Mouse (Mus musculus) adrenal gland, postnatal 10 days (tissue): ENCODE results near the gene Fbxo40. TPM values are rescaled to one million over a fixed set of nuclear protein-coding genes. Genes with fewer than 3 reads are reported as not detected.

Experiments
- DNase-seq: peaks from one replicate; pipeline ENCODE4 v3.0.0; 2021; ENCODE audit warnings: mixed read lengths
- long read RNA-seq, 2 experiments: library from polyadenylated mRNA; stranded (forward); transcript quantifications; one replicate each; pipeline ENCODE4 v2.0.0; 2021
- total RNA-seq, 2 experiments: library from RNA; stranded (reverse); gene quantifications; 2 replicates each; pipeline ENCODE4 v1.2.3; 2021

Gene Fbxo40
- total RNA-seq: 1 to 10 TPM; 1.8 to 4.4 TPM
- long read RNA-seq, experiment 1: 0 reads
- long read RNA-seq, experiment 2, full-length matches to known transcripts: 2 of 2 reads
- long read RNA-seq, experiment 2, partial matches to known transcripts: 0 of 2 reads
- long read RNA-seq, experiment 2, other reads (novel, unspliced or antisense): 0 of 2 reads

DNA sequence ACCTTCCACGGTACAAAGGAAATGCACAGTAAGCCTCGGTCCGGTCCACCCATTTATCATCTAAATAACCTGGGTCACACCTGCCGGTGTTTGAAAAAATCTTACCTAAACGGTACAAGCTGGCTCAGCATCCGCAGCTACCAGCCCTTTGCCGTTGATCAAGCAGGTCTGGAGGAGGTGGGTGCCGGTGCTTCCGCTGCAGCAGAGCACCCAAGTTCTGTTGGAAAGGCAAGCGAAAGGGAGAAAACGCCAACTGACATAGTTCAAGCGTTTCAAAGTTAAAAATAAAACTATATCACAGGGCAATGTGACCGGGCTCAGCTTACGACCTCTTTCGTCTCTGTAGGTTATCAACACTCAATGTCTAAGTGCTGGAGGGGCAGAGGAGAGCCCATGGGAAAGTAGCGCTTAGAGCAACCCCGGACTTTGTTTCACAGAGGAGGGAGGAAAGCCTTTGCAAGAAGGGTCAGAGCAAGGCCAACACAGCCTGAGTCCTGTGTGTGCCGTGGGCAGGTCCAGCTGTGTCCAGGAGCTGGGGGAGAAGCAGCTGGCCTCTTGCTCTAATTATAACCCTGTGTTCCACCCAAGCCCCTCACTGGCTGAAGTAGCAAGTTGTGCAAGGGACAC, at the start of gene Fbxo40:
Fbxo40 (minus strand) TSS at position 469 of the 627 bp plus-strand sequence.
- no peak for DNase-seq

- no peak for DNase-seq
Measured at GRCm38 (mm10) chr16:37034751-37035150, 44.5 kb upstream of the Fbxo40 start.

- DNase-seq: no peak
Measured at GRCm38 (mm10) chr16:37031996-37032395, 41.7 kb upstream of the Fbxo40 start.

- no peak for DNase-seq
Measured at GRCm38 (mm10) chr16:37027581-37027980, 37.3 kb upstream of the Fbxo40 start.

DNA sequence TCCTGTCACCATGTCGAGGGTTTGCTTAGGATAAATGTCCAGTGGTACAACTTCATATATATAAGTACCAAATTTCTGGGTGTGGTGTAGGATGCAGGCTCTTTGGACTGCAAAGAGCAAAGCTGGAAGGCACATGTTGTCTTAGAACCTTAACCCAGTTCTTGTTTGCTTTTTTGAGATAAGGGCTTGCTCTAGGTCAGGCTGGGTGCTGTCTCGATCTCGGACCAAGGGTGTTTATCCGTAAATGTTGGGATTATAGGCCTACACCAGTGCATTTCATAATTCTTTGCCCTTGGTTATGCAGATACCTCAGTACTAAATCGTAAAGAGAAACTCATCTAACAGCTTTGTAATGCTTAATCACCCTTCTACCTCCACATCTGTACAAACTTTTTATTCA, 22.1 kb upstream of the Fbxo40 start:
- no peak for DNase-seq

GRCm38 (mm10) chr16:37011922-37012289, 21.6 kb upstream of the Fbxo40 start:
- DNase-seq: no peak

- DNase-seq: peak; percentile 97
Measured at GRCm38 (mm10) chr16:37011061-37011921, 21.0 kb upstream of the Fbxo40 start, which contains the start of gene Polq. Gene Polq, plus strand, starts transcription at chr16:37011786.

DNA sequence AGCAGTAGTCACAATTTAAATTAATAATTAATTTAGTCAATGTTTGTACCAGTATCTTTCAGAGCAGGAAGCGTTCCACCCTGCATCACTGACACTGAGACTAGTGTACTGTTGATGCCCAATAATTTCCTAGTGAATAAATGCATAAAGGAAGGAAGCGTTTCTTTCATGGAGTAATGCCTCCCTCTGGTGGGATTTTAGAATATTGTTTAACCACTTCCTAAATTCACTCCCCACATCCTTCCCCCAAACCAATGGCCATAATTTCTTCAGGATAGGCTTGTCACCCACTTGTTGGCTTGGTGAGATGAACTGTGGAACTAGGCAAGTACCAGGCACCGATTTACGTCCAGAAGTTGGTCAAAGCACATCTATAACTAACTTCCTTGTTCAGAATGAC, 20.1 kb upstream of the Fbxo40 start:
- DNase-seq: peak; percentile 15

- no peak for DNase-seq
Measured at GRCm38 (mm10) chr16:37009262-37009661, 19.0 kb upstream of the Fbxo40 start.

DNA sequence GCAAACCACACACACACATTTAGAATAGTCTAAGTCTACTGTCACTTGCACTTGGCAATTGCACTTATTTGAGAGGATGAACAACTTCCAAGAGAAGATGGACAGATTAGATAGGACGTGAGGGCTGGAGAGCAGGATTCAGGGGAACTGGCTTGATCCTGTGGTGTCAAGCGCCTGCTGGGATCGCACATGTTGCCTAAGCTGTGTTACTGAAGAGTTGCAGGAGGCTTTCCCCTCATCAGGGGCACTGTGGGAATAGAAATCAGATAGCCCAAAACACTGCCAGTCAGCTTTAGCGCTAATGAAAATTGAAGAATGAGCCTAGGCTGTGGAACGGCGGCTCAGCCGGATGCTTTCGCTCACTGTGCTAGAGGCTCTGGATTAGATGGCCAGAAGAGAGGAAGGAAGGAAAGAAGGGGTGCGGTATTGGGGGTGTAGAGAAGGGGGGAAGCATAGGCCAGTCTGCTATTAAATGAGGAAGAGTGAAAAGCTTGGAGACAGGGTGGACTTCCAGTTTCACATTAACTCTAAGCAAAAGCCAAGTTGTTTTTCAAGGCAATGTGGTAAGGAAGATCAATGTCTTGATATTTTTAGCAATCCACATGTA, 9.2 kb upstream of the Fbxo40 start:
- DNase-seq: no peak

DNA sequence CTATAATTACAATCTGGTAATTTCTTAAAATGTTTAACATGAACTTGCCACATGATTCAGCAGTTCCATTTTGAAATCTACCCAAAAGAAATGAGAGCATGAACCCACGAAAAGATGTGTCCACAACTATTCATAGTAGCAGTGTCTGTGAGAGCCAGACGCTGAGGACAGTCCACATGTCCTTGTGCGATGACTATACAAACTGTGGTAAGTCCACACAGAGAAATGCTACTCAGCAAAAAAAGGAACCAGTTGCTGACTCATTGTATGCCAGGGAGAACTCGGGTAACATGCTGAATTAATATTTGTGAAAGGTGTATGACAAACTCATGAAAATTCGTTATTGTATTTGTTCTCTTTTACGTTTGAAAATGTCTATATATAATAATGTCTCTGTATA, 7.4 kb upstream of the Fbxo40 start:
- no peak for DNase-seq

- DNase-seq: no peak
Measured at GRCm38 (mm10) chr16:36989493-36989892, 774 bp downstream of the Fbxo40 start.

- no peak for DNase-seq
Measured at GRCm38 (mm10) chr16:36988066-36988465, 2.2 kb downstream of the Fbxo40 start.

DNA sequence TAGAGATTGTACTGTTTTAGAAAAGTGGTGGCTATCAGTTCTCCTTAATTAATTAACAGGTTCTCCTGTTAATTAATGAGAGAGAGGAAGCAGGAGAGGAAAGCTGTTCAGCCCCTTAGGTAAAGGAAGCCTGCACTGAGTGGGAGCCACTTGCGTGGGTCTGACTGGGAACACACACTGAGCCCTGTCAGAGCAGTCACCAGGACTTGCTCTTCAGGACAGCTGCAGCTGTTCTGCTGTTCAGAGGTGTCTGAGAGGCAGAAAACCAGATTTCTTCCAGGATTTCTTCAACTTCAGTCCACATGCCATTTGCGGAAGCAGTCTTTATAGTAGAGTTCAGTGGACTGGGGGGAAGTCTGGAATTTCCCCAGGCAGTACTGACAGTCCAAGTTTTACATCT, 2.9 kb downstream of the Fbxo40 start:
- no peak for DNase-seq

- DNase-seq: no peak
Measured at GRCm38 (mm10) chr16:36985636-36986042, 4.6 kb downstream of the Fbxo40 start.

DNA sequence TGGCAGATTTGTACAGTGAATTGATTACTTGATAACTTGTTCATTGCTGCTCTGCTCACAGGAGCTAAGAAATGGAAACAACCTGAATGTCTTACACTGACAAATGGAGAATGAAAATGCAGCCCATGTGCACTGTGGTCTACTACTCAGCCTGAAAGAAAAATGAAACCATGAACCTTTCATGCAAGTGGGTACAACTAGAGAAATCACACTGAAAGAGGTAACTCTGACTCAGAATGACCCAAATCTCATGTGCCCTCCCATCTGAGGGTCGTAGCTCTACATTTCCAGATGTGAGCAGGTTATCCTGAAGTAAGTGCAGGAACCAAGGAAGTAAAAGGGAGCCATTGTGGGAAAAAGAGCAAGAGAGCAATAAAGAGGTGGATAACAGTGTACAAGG, 6.5 kb downstream of the Fbxo40 start:
- DNase-seq: no peak

DNA sequence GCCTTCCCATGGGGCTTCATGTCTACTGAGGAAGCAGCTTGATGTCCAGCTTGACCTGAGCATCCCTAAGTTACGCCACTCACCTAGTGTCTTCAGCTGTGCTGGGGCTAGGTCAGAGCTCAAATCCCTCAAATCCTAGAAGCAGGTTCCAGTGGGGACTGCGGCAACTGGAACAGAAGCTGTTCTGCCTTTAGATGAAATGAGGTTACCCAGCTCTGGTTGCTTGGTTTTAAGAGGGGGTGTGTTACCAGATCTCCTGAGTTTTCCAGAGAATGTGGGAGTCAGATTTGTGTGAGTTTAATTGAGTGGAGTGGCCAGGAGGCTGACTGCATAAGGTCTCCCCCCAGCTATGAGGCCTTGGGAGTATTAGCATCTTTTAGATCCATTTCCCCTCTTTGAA, 11.1 kb downstream of the Fbxo40 start:
- DNase-seq: no peak

- no peak for DNase-seq
Measured at GRCm38 (mm10) chr16:36963415-36963814, 26.9 kb downstream of the Fbxo40 start.

DNA sequence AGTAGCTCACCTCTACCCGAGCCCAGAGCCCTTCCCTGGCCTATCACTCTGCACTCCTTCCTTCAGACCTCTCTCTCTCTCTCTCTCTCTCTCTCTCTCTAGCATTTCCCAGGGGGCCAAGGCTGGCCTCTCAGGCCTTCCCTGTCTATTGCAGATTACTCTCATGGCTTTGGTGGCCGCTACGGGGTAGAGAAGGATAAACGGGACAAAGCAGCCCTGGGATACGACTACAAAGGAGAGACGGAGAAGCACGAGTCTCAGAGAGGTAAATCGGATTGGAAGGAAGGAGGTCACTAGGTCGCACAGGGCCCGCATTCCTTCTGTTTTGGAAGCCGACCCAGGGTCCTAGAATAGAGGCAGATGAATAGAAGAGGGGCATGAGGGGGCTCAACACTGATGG, 35.2 kb downstream of the Fbxo40 start:
- DNase-seq: no peak

DNA sequence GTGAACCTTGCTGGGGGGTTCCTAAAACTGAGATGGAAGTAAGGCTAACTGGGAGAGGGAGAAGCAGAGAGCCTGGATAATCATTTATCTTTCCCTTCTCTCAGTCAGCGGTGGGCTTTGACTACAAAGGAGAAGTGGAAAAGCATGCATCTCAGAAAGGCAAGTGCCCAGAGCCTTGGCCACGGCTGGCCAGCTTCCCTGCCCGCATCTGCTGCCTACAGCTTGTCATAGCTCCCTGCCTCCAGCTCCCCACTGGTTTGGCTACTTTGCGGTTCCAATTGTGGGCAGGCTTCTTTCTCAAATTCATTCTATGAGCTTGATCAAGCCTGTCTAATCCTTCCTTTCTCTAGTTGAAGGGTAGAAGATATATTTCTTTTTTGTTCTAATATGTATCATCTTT, 39.2 kb downstream of the Fbxo40 start:
- no peak for DNase-seq

DNA sequence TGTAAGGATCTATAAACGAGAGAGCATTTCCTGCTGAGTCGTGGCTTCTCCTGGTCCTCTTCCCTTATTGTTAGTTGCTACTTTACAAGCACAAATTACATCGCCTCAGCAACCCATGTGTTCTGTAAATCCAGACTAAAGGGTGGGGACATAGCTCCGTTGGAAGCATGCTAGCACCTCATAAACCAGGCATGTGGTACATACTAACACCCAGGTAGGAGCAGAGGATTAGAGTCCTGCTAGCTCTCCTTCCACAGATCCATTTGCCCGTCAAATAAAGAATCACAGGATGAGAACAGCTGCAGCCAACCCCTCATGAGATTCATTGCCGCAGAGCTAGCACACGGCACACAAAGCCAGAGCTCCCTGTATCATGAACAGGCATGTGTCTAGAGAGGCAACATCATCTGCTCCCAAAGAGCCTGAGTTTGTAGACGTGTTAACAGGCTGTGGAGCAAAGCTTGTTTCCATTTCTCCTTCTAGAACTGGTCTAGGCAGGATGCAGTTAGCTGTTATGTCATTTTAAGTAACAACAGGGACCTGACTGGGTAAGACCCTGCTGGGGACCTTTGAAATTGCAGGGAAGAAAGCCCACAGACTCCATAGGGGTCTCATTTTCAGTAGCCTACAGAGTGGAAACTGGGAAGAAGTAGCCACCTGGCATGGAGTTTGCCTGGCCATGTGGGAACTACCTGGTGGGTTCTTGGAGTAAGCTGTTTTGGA, 40.5 kb downstream of the Fbxo40 start:
- no peak for DNase-seq

DNA sequence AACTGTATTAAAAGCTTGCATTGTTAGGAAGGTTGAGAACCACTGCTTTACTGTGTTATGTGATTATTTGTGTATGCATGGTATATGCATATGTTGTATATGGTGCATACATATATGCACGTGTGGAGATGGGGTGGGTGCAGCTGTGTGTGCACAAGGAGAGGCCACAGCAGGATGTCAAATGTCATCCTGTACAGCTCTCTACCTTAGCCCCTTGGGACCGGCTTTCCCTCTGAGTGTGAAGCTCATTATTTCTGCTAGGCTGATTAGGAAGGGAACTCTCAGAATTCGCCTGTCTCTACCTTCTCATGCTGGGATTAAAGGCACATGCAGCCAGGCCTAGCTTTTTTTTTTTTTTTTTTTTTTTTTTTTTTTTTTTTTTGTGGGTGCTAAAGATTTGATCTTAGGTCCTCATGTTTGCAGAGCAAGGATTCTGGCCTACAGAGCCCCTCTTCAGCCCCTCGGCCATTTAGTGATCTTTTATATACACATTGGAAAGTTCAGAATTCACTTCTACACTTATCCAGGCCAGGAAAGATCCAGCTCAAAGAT, 42.5 kb downstream of the Fbxo40 start:
- DNase-seq: no peak
